Mouse (Mus musculus): ENCODE data around the gene Camk2d.

The Camk2d gene

DNA sequence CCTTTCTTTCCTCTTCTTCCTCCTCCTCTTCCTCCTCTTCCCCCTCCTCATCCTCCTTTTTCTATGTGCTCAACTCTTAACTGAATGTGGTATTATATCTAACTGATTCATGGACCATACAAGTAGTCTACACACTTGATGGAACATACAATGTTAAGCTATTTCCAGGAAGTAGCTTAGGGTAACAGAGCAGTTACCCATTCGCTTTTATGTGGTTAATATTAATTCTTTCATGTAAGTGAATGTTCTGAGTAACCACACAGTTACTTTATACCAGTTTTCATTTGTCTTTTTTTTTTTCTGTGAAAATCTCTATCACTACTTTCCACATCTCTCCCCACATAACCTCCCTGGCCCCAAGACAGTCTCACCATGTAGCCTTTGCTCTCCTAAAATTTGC is 228.8 kb downstream of the Camk2d start:
- no peak for DNase-seq

DNA sequence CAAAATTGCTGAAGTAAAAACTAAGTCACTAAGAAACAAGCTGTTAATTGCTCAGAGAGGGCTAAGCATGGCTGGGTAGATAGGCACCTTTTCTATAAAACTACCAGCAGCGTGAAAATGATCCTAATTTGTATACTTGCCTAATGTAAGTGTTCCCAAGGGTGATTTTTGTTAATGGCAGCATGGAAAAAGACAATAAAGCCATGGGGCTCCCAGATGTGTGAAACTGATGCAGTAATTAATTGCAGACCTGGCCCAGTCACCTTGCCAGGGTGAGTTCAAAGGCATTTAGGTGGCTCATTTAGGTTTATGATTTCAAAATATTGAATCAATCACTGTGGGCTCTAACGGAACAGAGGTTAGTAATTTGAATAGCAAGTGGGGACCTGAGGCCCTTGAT is 230.1 kb downstream of the Camk2d start:
- DNase-seq = no peak

DNA sequence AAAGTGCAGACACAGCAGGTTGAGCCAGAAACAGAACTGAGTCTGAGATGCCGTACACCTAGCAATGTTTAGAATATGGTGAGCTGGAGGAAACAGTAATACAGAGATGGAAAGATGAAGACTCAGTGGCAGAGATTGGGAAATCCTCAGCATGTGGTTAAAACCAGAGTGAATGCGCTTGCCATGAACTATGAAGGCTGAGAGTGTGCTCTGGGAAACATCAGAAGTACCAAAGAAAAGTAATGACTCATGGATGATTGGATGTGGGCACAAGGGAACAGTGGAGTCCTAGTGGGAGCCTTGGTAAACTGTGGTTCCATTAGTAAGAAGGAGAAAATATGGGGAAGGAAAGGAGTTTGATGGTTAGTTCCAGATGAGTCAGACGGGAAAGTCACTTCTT is 231.8 kb downstream of the Camk2d start:
- no peak for DNase-seq

DNA sequence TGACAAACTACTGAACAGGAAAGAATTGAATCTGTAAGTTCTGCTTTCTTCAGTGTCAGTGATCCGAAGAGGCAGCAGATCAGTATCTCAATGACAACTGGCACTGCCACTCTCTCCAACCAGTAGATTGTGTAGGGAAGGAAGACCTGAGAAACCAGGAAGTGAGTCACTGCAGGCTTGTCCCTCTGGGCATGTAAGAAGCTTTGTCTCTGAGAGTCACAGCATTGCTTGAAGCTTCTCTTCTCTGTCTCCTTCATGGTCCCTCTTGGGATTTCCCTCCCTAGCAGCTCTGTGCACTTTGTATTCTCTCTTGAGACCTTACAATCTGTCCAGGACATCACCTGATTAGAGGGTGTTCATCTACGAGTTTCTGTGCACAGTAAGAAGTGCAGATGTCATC is 233.7 kb downstream of the Camk2d start:
- no peak for DNase-seq

DNA sequence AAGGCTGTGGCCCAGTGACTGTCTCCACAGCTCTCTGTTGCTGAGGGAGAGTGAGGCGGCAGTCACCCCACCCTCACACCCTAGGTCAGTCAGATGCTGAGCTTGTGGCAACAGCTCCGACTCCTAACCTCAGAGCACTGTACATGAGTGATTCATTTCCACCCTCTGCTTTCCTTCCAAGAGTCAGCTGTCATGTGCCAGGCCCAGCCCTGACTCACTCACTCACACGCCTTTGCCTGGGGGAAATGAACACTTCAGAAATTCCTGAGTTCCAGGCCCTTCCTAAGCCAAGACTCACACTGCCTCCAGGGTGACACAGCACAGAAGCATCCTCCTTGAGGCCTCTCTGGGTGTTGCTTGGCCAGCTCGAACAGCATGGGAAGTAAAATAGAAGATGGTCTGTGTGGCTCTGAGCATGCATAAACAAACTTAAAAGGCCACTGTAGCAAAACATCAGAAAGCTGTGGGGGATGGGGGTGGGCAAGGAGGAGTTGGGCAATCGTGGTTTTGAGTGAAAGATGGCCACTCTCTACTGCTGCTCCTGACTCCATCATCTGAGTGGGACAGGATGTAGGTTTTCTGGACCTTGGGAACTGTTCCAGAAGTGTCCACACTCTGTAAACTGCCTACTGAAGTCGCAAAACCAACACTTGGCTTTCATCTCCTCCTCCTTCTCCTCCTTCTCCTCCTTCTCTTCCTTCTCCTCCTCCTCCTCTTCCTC is 235.5 kb downstream of the Camk2d start:
- DNase-seq = no peak

DNA sequence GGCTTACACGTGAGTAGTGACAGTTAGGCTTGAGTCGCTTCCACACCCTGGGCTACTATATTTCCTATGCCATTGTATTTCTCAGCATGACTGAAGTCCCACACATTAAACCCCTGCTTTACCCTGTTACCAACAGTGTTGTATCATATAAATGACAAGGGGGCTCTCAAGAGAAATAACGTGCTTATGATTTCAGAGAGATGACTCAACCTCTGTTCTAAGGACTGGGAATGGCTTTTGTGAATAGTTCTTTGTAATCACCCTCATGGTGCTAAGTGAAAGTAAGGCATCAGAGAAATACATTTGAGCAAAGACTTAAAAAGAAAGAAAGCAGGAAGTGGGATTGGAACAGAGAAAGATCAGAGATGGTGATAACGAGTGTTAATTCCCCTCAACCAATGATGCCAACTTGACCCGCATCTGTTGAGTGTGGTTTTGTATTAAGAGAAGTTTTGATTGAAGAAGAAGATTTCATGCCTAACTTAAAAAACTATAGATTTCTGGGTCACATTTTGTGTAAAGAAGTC is 238.6 kb downstream of the Camk2d start:
- no peak for DNase-seq

DNA sequence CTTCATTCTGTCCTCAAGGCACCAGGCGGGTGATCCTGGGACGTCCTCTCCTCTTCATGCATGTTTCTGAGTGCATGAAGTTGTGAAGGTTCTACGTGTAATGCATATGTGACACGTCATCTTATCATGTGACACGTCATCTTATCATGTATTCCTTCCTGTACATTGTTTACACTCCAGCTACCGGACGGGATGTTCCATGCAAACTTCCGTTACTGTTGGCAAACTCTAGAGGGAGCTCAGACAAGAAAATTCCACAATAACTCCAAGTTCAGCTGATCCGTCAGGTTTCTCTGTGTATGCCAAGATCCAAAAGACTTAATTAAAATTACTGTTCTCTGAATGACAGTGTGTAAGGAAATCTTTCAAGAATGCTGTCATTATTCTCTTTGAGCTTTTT is 246.7 kb downstream of the Camk2d start:
- DNase-seq = no peak

DNA sequence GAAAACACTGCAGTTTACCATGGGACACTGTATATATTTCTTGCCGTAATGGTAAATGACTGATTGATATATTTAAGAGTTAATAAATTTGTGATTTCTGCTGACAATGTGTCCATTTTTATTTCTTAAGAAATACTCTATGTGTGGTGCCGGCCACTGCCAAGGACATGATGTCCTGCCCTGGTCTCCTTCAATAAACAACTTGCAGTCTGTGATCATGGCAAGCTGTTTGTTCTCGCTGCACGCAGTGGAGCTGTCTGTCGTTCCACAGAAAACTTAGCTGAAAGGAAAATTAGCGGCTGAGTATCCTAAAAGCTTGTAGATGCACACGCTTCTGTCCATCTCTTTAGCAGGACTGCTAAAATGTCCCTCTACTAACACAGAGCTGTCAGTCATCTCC is 248.7 kb downstream of the Camk2d start:
- no peak for DNase-seq

DNA sequence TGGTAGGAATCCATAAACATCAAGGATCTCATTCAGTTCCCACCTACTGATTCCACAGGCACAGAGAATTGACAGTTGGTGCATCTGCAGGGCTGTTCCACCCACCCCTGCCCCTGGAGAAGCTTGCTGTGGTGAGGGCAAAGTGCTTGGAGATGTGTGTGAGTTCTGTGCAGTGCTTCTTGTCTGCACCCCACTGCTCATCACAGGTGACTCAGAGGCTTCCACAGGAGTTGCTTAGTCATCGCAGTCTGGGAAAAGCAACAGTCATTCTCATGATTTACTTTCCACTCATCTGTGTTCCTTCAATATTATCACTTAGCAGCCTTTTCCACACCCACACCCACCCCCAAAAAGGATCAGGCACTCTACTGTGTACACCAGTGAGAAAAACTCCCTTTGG is 252.0 kb downstream of the Camk2d start:
- no peak for DNase-seq

DNA sequence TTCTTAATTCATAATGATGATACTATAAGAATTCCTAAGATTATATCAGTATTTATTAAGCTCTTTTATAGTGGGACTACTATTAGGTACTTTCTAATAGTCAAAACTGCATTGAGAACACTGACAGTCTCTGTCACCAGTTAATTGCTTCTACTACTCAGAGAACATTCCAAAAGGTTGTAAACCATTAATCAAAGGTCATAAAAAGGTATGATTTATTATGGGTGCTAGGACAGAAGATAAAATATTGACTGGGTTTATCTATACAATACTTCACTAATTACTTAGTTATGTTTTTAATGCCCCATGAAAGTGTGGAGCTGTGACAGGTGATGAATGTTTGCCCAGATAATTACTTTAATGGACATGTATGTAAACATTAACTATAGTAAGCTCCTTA is 264.3 kb downstream of the Camk2d start:
- no peak for DNase-seq

DNA sequence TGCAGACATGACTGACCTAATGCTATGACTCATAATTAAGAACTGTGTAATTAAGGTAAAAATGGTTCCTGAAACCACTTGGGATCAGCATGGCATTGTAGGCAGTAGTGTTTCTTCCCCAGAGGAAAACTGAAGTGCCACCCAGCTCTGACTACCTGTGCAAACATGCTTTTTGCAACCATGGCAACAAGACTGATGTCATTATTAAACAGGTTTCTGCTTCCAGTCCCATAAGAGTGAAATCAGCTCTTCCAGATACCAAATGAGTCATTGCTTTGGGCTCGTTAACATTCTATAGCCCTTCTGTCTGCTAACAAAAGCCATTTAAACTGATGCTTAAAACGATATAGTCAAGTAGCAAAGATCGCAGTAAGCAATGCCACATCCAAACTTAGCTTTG is 273.5 kb downstream of the Camk2d start:
- DNase-seq = no peak

DNA sequence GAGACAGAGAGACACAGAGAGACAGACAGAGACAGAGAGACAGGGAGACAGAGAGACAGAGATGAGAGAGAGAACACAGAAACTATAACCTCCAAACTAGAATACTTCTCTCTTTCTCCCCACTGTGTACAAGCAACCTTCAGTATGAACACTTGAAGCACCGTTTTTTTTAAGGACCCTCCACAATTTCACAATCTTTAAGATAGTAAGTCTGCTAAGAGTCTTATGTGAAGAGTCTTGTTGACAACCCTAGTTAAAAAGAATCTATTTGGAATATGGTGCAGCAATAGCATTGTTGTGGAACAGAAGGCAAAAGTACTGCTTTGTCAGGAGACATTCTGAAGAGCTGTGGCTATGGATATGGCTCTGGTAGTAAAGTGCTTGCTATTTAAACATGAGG is 274.6 kb downstream of the Camk2d start:
- DNase-seq = no peak

DNA sequence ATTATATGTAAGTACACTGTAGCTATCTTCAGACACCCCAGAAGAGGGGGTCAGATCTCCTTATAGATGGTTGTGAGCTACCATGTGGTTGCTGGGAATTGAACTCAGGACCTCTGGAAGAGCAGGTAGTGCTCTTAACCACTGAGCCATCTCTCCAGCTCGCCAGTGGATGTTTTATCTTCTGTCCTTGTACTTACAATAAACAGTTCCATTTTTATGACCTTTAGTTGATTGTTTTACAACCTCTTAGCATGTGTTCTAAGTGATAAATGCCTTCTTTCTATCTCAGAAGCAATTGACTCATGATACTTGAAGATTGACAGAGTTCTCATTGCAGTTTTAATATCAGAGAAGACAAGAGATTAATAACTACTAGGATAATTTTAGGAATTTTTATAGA is 282.1 kb downstream of the Camk2d start:
- DNase-seq = no peak

DNA sequence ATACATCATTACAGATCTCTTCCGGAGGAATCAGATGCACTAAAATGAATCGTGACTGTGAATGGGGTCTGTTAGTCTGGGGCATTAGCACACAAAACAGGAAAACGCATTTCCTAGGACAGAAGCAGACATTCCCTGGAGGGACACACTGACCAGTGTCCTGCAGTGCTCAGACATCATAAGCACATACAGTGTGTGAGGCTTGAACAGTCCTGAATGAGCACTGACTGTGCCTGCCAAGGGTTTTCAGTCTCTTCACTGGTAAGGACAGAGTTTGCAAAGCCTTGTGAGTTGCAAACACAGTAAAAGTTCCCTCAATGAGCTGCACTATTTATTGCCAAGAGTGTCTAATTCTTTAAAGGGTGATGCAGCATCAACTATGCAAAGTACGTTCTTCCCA is 290.0 kb downstream of the Camk2d start:
- DNase-seq = no peak

DNA sequence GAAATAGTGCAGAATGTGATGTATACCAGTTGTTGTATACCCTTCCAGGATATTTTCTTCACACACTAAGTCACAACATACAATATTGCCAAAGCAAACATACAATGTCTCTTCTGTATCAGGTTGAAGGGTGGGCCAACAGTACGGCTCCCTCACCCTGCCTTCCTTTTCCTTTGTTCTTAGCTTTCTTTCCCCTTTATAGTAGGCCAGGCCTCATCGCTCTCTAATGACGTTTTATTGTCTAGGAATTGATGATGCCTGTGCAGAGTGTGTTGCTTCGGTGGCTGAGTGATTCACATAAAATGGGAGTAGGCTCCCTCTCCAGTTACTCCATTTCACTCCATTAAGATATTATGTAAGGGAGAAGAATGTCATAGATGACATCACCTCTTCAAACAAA is 290.5 kb downstream of the Camk2d start:
- no peak for DNase-seq
